Mouse (Mus musculus) forebrain, embryonic 12.5 days (tissue): ENCODE results near the gene Lgr6. TPM values are rescaled to one million over a fixed set of nuclear protein-coding genes. Genes with fewer than 3 reads are reported as not detected.
A peak's percentile ranks its signal among the peaks of the same experiment; 100 is the strongest.

Experiments
- ATAC-seq: fragments of 200-750 bp; cut with Nextera tagmentation; 2 replicates; pipeline ENCODE4 v1.8.0; 2017; ENCODE audit warnings: moderate TSS enrichment; ENCODE audit not compliant: low FRiP score
- H3K27ac ChIP-seq: fragments of 300-500 bp; sonication (generic); 2 replicates; pipeline ENCODE4 v1.5.1; 2016; ENCODE audit warnings: mild to moderate bottlenecking
- H3K27me3 ChIP-seq: fragments of 300-500 bp; sonication (generic); 2 replicates; pipeline ENCODE4 v1.6.1; 2016; ENCODE audit warnings: mild to moderate bottlenecking
- H3K36me3 ChIP-seq: fragments of 300-500 bp; sonication (generic); replicated peaks from 2 replicates; pipeline ENCODE4 v1.6.1; 2016; ENCODE audit warnings: mild to moderate bottlenecking
- H3K4me1 ChIP-seq: fragments of 300-500 bp; sonication (generic); 2 replicates; pipeline ENCODE4 v1.6.1; 2016
- H3K4me2 ChIP-seq: fragments of 300-500 bp; sonication (generic); 2 replicates; pipeline ENCODE4 v1.6.1; 2016; ENCODE audit warnings: mild to moderate bottlenecking, moderate library complexity
- H3K4me3 ChIP-seq: fragments of 300-500 bp; sonication (generic); replicated peaks from 2 replicates; pipeline ENCODE4 v1.5.1; 2016; ENCODE audit warnings: mild to moderate bottlenecking
- H3K9ac ChIP-seq: fragments of 300-500 bp; sonication (generic); 2 replicates; pipeline ENCODE4 v1.6.1; 2016; ENCODE audit warnings: mild to moderate bottlenecking
- H3K9me3 ChIP-seq: fragments of 300-500 bp; sonication (generic); 2 replicates; pipeline ENCODE4 v1.6.1; 2016
- WGBS: fragments of 180-500 bp; shearing (Covaris S2); methylation state at CpG from one replicate; pipeline ENCODE4 v1.1.7; 2016; 5-methylcytosine and 5-hydroxymethylcytosine counted together
- polyA plus RNA-seq: library from polyadenylated mRNA; unstranded; fragments of >200 nt; fragmentation: Nextera tagmentation; extraction: Ambion mirVana; gene quantifications from 2 replicates; pipeline ENCODE4 v1.2.1, GENCODE M21; 2016

The Lgr6 gene
- polyA plus RNA-seq, 1 experiment from 2014 or later, result 0.42 TPM

DNA sequence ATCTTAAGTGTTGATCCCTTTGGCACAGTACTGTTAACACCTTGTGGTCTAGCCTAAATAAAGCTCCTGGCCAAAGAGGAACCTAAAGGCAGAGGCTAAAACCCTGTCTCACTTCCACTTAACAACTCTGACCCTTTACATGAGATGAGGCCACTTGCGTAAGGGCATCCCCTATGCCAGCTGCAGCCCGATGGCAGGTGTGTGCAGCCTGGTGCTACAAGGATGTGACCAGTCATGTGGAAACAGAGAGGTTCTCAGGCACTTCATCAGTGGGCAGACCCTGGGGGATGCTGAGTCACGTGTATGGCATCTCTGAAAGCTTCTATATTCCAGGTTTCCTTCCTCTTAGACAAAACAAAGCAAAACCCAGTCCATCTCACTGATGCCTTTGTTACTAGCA is 14.2 kb downstream of the Lgr6 start:
- WGBS, result 73% methylated on average over 3 of the region's 3 CpGs
- ATAC-seq, result no peak

DNA sequence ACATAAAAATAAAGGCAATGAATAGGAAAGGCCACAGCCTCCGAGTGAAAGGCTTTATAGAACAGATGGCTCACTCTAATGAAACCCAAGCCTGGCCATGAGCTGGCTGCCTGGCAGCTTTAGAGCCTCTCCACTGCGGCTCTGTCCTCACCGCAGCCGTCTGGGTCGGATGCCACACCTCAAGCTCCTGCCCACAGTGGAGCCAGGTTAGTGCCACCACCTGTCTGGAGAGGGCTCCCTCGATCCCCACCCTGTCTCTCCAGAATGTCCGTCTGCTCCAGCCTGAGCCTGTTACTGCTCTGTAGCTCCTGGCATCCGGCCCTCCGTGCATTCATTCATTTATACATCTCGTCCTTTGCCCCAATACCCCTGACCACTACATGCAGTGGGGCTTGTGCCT is 15.4 kb downstream of the Lgr6 start:
- 78% methylated on average over 10 of the region's 10 CpGs for WGBS
- no peak for ATAC-seq

More for the DNA sequence above, 14.2 kb downstream of the Lgr6 start:
- H3K27me3 ChIP-seq, result peaks cover 21% of the 10 kb centered on the region
- H3K27ac ChIP-seq, result no peak overlapping the region
- H3K4me1 ChIP-seq, result no peaks in the 10 kb centered on the region
- no peak overlapping the region for H3K4me3 ChIP-seq
- no peaks in the 10 kb centered on the region for H3K36me3 ChIP-seq
- H3K9me3 ChIP-seq, result no peaks in the 10 kb centered on the region
- H3K9ac ChIP-seq, result no peak overlapping the region
- no peak overlapping the region for H3K4me2 ChIP-seq

GRCm38 (mm10) chr1:135087414-135087813 is 17.7 kb downstream of the Lgr6 start:
- H3K27ac ChIP-seq, result no peak overlapping the region
- WGBS, result 59% methylated on average over 1 of the region's 1 CpGs
- no peaks in the 10 kb centered on the region for H3K9me3 ChIP-seq
- no peak overlapping the region for H3K9ac ChIP-seq
- H3K36me3 ChIP-seq, result no peaks in the 10 kb centered on the region
- H3K27me3 ChIP-seq, result peaks cover 53% of the 10 kb centered on the region
- peaks cover 4% of the 10 kb centered on the region; the same call in 1 of the 2 replicates for H3K4me1 ChIP-seq
- H3K4me2 ChIP-seq, result no peak overlapping the region
- no peak overlapping the region for H3K4me3 ChIP-seq
- ATAC-seq, result no peak

More for the DNA sequence above, 15.4 kb downstream of the Lgr6 start:
- Histone ChIP-seq H3K4me2 (no peak overlapping the region), H3K9ac (no peak overlapping the region), H3K4me3 (no peak overlapping the region), H3K36me3 (no peaks in the 10 kb centered on the region), H3K27ac (no peak overlapping the region), H3K9me3 (no peaks in the 10 kb centered on the region), H3K27me3 (peaks cover 34% of the 10 kb centered on the region), H3K4me1 (0 out of 2 replicates have a peak, but pooled peaks cover 4% of the 10 kb centered on the region)

DNA sequence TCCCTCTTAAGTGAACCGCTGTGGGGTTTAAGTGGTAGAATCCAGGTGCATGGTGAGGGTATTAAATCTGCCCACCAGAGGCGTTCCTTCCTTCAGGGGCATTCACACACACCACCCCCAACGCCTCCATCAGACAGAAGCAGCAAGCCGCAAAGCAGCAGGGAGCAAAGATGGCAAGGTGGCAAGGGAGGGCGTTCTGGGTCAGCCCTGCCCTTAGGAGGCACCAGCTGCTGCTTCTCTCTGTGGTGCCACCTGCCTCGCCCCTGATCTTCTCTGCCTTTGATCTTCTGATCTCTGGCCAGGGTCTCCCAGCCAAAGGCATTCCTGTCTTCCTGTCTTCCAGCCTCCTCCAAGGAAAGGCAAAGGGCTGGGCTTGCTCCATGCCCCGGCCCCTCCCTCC is 19.1 kb downstream of the Lgr6 start:
- Histone ChIP-seq H3K4me3 (no peak overlapping the region), H3K9me3 (no peaks in the 10 kb centered on the region), H3K4me2 (no peak overlapping the region), H3K27ac (no peak overlapping the region), H3K9ac (no peak overlapping the region), H3K27me3 (peaks cover 53% of the 10 kb centered on the region), H3K36me3 (no peaks in the 10 kb centered on the region), H3K4me1 (peaks cover 4% of the 10 kb centered on the region; the same call in 1 of the 2 replicates)
- WGBS, result 33% methylated on average over 7 of the region's 7 CpGs
- no peak for ATAC-seq

DNA sequence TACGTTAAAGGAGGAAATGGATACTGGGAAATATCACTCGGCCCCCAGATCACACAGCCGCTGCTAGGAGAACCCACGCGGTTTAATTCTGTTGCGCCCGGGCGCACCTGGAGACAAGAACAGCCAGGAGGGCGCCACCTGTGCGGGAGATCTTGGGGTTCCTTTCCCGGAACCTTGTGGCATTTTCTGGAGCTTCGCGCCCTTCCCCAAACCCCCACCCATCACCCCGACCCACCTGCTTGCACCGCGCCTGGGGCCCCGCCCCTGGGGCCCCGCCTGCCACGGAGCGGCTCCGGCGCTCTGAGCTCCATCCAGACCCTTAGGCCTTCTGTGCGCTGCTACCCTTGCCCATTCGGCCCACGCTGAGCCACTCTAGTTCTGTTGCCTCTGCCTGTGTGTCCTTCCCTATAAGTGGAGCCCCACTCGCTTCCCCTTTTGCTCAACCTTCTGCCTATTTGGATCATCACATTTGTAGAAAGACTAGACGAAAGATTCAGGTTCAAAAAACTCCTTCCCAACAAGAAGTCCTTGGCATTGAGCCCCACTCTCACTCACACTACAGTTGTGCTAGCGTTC is 19.7 kb downstream of the Lgr6 start:
- 16% methylated on average over 28 of the region's 28 CpGs for WGBS
- peaks cover 53% of the 10 kb centered on the region for H3K27me3 ChIP-seq
- H3K9ac ChIP-seq, result no peak overlapping the region
- H3K9me3 ChIP-seq, result no peaks in the 10 kb centered on the region
- H3K4me3 ChIP-seq, result no peak overlapping the region
- no peak for ATAC-seq
- no peak overlapping the region for H3K27ac ChIP-seq
- peaks cover 4% of the 10 kb centered on the region; the same call in 1 of the 2 replicates for H3K4me1 ChIP-seq
- peak overlapping the region; percentile 13; the same call in 1 of the 2 replicates for H3K4me2 ChIP-seq
- H3K36me3 ChIP-seq, result no peaks in the 10 kb centered on the region

DNA sequence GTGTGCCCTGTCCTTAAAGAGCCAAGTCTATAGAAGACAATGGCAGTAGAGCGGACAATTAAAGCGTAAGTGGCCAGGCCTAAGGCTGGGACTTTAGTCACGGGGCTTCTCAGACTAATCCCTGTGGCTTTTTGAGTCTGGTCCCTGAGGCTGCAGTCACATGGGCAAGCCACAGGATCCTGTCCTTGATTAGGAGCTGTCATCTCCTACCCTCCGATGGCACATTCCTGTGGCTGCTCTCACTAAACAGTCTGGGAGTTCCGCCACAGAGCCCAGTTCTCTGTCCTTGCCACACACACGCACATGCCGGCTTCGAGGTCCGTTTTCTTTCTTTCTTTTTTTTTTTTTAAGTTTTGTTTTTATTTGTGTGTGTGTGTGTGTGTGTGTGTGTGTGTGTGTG is 21.6 kb downstream of the Lgr6 start:
- no peak overlapping the region for H3K9ac ChIP-seq
- ATAC-seq, result no peak
- 54% methylated on average over 9 of the region's 9 CpGs for WGBS
- no peaks in the 10 kb centered on the region for H3K9me3 ChIP-seq
- no peaks in the 10 kb centered on the region for H3K36me3 ChIP-seq
- no peak overlapping the region for H3K4me2 ChIP-seq
- H3K27me3 ChIP-seq, result peaks cover 50% of the 10 kb centered on the region
- H3K4me3 ChIP-seq, result no peak overlapping the region
- H3K27ac ChIP-seq, result no peak overlapping the region
- H3K4me1 ChIP-seq, result peaks cover 8% of the 10 kb centered on the region; the same call in 1 of the 2 replicates

- Histone ChIP-seq H3K9me3 (no peaks in the 10 kb centered on the region), H3K27me3 (peaks cover 45% of the 10 kb centered on the region), H3K9ac (no peak overlapping the region), H3K4me3 (no peak overlapping the region), H3K27ac (no peak overlapping the region), H3K36me3 (no peaks in the 10 kb centered on the region), H3K4me1 (peaks cover 11% of the 10 kb centered on the region; the same call in 1 of the 2 replicates), H3K4me2 (no peak overlapping the region)
- no peak for ATAC-seq
- 78% methylated on average over 3 of the region's 3 CpGs for WGBS
Observed at GRCm38 (mm10) chr1:135082267-135082666, 22.8 kb downstream of the Lgr6 start.

- Histone ChIP-seq H3K9ac (no peak overlapping the region), H3K27ac (no peak overlapping the region), H3K4me1 (peaks cover 8% of the 10 kb centered on the region; the same call in 1 of the 2 replicates), H3K27me3 (peaks cover 12% of the 10 kb centered on the region), H3K4me3 (no peak overlapping the region), H3K36me3 (no peaks in the 10 kb centered on the region), H3K9me3 (no peaks in the 10 kb centered on the region), H3K4me2 (no peak overlapping the region)
- no peak for ATAC-seq
- 64% methylated on average over 2 of the region's 2 CpGs for WGBS
Observed at GRCm38 (mm10) chr1:135079021-135079420, 26.1 kb downstream of the Lgr6 start.

DNA sequence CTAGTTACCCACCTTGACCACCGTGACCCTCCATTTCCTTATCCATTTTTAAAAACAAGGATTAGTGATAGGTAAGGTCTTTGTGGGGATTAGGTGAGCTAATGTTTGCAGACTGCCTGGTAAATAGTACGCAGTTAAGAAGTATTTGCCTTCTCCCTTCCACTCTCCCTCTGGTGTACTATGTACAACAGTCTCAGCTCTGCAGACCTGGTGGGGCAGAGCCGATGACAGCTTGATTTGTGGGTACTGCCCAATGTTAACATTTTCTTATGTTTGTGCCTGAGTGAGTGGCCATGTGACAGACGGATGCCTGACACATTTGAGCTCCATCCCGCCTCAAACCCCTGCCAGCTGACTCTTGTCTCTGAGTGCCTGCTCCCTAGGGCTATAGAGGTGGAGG is 28.6 kb downstream of the Lgr6 start:
- 53% methylated on average over 5 of the region's 5 CpGs for WGBS
- Histone ChIP-seq H3K9ac (no peak overlapping the region), H3K4me1 (peaks cover 8% of the 10 kb centered on the region; the same call in 1 of the 2 replicates), H3K4me3 (no peak overlapping the region), H3K9me3 (no peaks in the 10 kb centered on the region), H3K27me3 (no peaks in the 10 kb centered on the region; the same call in 1 of the 2 replicates), H3K27ac (no peak overlapping the region), H3K36me3 (no peaks in the 10 kb centered on the region), H3K4me2 (no peak overlapping the region)
- ATAC-seq, result no peak

- 77% methylated on average over 1 of the region's 1 CpGs for WGBS
Observed at GRCm38 (mm10) chr1:135075270-135075669, 29.8 kb downstream of the Lgr6 start.

DNA sequence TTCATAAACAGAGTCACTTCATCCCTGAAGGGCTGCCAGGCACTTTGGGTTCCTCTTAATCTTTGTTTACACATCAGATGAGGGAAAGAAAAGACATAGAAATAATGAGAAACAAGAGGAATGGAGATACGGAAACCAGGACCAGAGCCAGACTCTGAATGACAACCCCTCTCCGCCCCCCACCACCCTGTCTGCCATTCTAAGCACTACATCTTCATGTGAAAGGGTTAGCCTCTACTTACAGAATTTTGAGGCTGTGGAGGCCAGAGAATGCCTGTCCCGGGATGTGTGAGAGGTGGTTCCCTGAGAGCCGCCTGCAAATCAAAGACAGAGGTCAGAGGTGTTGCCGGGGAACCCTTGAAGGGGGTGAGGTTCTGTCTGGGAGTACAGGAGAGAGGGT is 32.4 kb downstream of the Lgr6 start:
- Histone ChIP-seq H3K4me2 (no peak overlapping the region), H3K36me3 (no peaks in the 10 kb centered on the region), H3K9me3 (no peaks in the 10 kb centered on the region), H3K27me3 (no peaks in the 10 kb centered on the region; the same call in 1 of the 2 replicates), H3K4me3 (no peak overlapping the region), H3K9ac (no peak overlapping the region), H3K27ac (no peak overlapping the region), H3K4me1 (peaks cover 2% of the 10 kb centered on the region; the same call in 1 of the 2 replicates)
- no peak for ATAC-seq
- 70% methylated on average over 5 of the region's 5 CpGs for WGBS

More at GRCm38 (mm10) chr1:135075270-135075669, 29.8 kb downstream of the Lgr6 start:
- Histone ChIP-seq H3K9ac (no peak overlapping the region), H3K36me3 (no peaks in the 10 kb centered on the region), H3K9me3 (no peaks in the 10 kb centered on the region), H3K4me2 (no peak overlapping the region), H3K27me3 (no peaks in the 10 kb centered on the region; the same call in 1 of the 2 replicates), H3K27ac (no peak overlapping the region), H3K4me1 (peaks cover 8% of the 10 kb centered on the region; the same call in 1 of the 2 replicates), H3K4me3 (no peak overlapping the region)
- ATAC-seq, result no peak

GRCm38 (mm10) chr1:135069841-135070240 is 35.2 kb downstream of the Lgr6 start:
- 75% methylated on average over 8 of the region's 8 CpGs for WGBS

DNA sequence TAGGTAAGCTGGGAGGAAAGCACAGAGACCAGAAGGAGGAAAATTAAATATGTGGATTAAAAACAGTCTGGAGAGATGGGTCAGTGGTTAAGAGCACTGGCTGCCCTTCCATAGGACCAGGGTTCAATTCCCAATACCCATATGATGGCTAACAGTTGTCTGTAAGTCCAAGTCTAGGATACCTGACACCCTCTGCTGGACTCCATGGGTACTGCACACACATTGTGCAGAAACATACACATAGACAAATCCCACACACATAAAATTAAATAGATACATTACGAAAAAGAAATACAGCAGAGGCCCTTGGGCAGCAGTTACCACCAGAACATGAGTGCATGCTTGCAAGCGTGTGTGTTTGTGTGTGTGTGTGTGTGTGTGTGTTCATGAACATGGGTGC is 40.6 kb downstream of the Lgr6 start:
- ATAC-seq, result no peak
- H3K4me2 ChIP-seq, result no peak overlapping the region
- 91% methylated on average over 2 of the region's 2 CpGs for WGBS

More at GRCm38 (mm10) chr1:135069841-135070240, 35.2 kb downstream of the Lgr6 start:
- H3K4me2 ChIP-seq, result no peak overlapping the region
- H3K9ac ChIP-seq, result no peak overlapping the region
- H3K36me3 ChIP-seq, result no peaks in the 10 kb centered on the region
- H3K4me3 ChIP-seq, result no peak overlapping the region
- no peak for ATAC-seq
- peaks cover 3% of the 10 kb centered on the region; the same call in 1 of the 2 replicates for H3K27me3 ChIP-seq
- H3K4me1 ChIP-seq, result no peaks in the 10 kb centered on the region
- no peaks in the 10 kb centered on the region for H3K9me3 ChIP-seq
- H3K27ac ChIP-seq, result no peak overlapping the region

More for the DNA sequence above, 40.6 kb downstream of the Lgr6 start:
- H3K9ac ChIP-seq, result no peak overlapping the region
- no peak overlapping the region for H3K27ac ChIP-seq
- H3K4me1 ChIP-seq, result no peaks in the 10 kb centered on the region
- peaks cover 3% of the 10 kb centered on the region; the same call in 1 of the 2 replicates for H3K27me3 ChIP-seq
- no peaks in the 10 kb centered on the region for H3K36me3 ChIP-seq
- no peaks in the 10 kb centered on the region for H3K9me3 ChIP-seq
- H3K4me3 ChIP-seq, result no peak overlapping the region
